26 mouse cellular contexts compared by ENCODE assay signal in the genomic region with DNA sequence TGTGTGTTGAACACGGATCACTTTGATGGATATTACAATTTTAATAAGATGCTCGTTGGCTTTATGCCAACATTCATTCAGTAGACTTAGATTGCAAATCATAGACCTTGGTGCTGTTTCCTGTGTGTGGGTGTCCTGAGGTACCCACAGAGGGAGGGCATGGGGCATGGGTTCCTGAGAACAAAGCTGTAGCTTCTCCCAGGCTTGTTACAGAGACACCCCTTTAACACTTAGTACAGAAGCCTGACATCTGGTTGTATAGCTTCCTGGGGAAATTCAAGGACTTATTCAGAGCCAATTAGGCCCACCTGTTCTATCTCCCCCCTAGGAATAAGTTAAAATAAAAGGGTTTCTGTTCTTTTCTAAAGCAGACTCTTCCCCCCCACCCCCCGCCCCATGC.
"Had no signal": no experiment of that assay in that cellular context is flagged by ENCODE, and none has a peak within 500 bp of the region (broad histone marks: within the 10 kb centered on the region; RNA-seq: fewer than 3 reads in every experiment).

No protein-coding gene starts in this region.

- H3K9me3 ChIP-seq: heart, embryonic 10.5 days; heart, embryonic 12.5 days; hindbrain, embryonic 10.5 days; hindbrain, embryonic 12.5 days; intestine, embryonic 15.5 days; limb, embryonic 13.5 days; limb, embryonic 15.5 days; liver, embryonic 12.5 days had no signal

- ATAC-seq: hindbrain, embryonic 16.5 days; inflammation-experienced regulatory T-cells, adult 6 months; intestine, embryonic 15.5 days; intestine, postnatal 0 days; liver, embryonic 12.5 days had no signal

- H3K4me3 ChIP-seq: gastrocnemius, adult 2 months; heart, embryonic 10.5 days; heart, embryonic 12.5 days; hindbrain, embryonic 10.5 days; hindbrain, embryonic 12.5 days; intestine, embryonic 15.5 days; layer of hippocampus, adult 2 months; left cerebral cortex, adult 2 months; limb, embryonic 13.5 days; limb, embryonic 15.5 days; liver, embryonic 12.5 days had no signal

- H3K27ac ChIP-seq: gastrocnemius, adult 2 months; heart, embryonic 10.5 days; hindbrain, embryonic 10.5 days; hindbrain, embryonic 12.5 days; hindbrain, embryonic 14.5 days; intestine, embryonic 15.5 days; layer of hippocampus, adult 2 months; left cerebral cortex, adult 2 months; limb, embryonic 13.5 days; limb, embryonic 15.5 days; liver, embryonic 12.5 days had no signal

- H3K36me3 ChIP-seq: heart, embryonic 10.5 days; heart, embryonic 12.5 days; hindbrain, embryonic 10.5 days; hindbrain, embryonic 12.5 days; intestine, embryonic 15.5 days; limb, embryonic 13.5 days; limb, embryonic 15.5 days; liver, embryonic 12.5 days had no signal

- DNase-seq: gastrocnemius, adult 2 months; gastrocnemius, postnatal 10 days; gastrocnemius, postnatal 25 days; heart, adult 18-20 months; heart, postnatal 10 days; heart, postnatal 4 days; kidney, adult 18-20 months; kidney, adult 8-10 months; kidney, postnatal 10 days; kidney, postnatal 25 days; kidney, postnatal 4 days; left cerebral cortex, postnatal 4 days had no signal

- H3K4me2 ChIP-seq: heart, embryonic 12.5 days; hindbrain, embryonic 12.5 days; hindbrain, embryonic 14.5 days; intestine, embryonic 15.5 days; limb, embryonic 13.5 days; limb, embryonic 15.5 days; liver, embryonic 12.5 days had no signal

- H3K9ac ChIP-seq: heart, embryonic 12.5 days; hindbrain, embryonic 12.5 days; hindbrain, embryonic 14.5 days; intestine, embryonic 15.5 days; limb, embryonic 13.5 days; limb, embryonic 15.5 days; liver, embryonic 12.5 days had no signal

- H3K4me1 ChIP-seq: heart, embryonic 10.5 days; heart, embryonic 12.5 days; hindbrain, embryonic 10.5 days; intestine, embryonic 15.5 days; limb, embryonic 13.5 days; limb, embryonic 15.5 days; liver, embryonic 12.5 days had no signal

- H3K27me3 ChIP-seq: heart, embryonic 12.5 days; hindbrain, embryonic 12.5 days; intestine, embryonic 15.5 days; limb, embryonic 13.5 days; limb, embryonic 15.5 days; liver, embryonic 12.5 days had no signal
